In the genomic region with DNA sequence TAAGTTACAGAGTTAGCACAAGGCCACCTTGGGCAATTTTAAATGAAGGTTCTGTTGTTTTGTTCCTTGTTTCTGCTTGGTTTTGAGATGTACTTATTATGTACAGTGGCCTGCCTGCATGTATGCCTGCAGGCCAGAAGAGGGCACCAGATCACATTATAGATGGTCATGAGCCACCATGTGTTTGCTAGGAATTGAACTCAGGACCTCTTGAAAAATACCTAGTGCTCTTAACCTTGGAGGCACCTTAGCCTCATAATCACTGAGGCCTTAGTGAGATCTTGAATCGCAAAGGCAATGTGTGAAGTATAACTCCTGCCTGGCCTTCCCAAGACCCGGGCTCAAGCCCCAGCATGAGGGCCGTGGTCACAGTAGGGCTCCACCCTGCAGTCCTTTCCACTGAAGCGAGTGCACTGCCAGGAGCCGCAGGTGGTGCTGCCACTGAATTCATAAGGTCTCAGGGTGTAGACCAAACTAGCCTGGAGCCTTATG, we compare ENCODE assay signal across 10 mouse cellular contexts. TPM values are rescaled to one million over a fixed set of nuclear protein-coding genes. Genes with fewer than 3 reads are reported as not detected.
A peak's percentile ranks its signal among the peaks of the same experiment; 100 is the strongest.
DNase-seq lines count a peak whose midpoint lies in the region; ATAC-seq and TF ChIP-seq lines count a peak whose summit lies in the region.
"Had no signal": no experiment of that assay in that cellular context is flagged by ENCODE, and none has a peak within 500 bp of the region (broad histone marks: within the 10 kb centered on the region; RNA-seq: fewer than 3 reads in every experiment).

No protein-coding gene starts in this region.

- no peak overlapping the region for H3K4me3 ChIP-seq in layer of hippocampus, adult 2 months
- no peak overlapping the region for H3K4me3 ChIP-seq in G1E (ENCODE audit: low read depth, low read length)
- H3K4me3 ChIP-seq: forebrain, embryonic 10.5 days had no signal

- H3K27ac ChIP-seq in layer of hippocampus, adult 2 months, result no peak overlapping the region
- H3K27ac ChIP-seq: forebrain, embryonic 10.5 days; macrophage had no signal

- no peaks in the 10 kb centered on the region for H3K27me3 ChIP-seq in G1E (ENCODE audit: insufficient read depth, low read length)

- TF ChIP-seq CTCF in layer of hippocampus, adult 2 months (conservative IDR thresholded peaks at IDR 0.05), result peak; percentile 85
- TF ChIP-seq CTCF in G1E (IDR thresholded peaks at IDR 0.05; ENCODE audit: low read depth, low read length), result peak; percentile 29; the same call in 1 of the 2 replicates

- peaks cover 33% of the 10 kb centered on the region for H3K4me1 ChIP-seq in G1E (ENCODE audit: insufficient read depth, low read depth, low read length)

- ATAC-seq in G1E (ENCODE audit: extremely low read depth, insufficient number of reproducible peaks, low FRiP score, poor library complexity, severe bottlenecking), result no peak

- DNase-seq in layer of hippocampus, adult 2 months (ENCODE audit: low spot score in 2 of 2), result no peak
- DNase-seq in layer of hippocampus, postnatal 36 days, result no peak
- DNase-seq in G1E (ENCODE audit: low spot score), result no peak
- DNase-seq in embryo, embryonic 11 days, result peak; percentile 45
- DNase-seq in retina, embryonic 14.5 days (ENCODE audit: low spot score), result peak; percentile 67
- DNase-seq in urinary bladder, postnatal 36 days (ENCODE audit: low spot score in 2 of 2), result no peak
- DNase-seq in ovary, postnatal 36 days (ENCODE audit: low spot score), result no peak
- DNase-seq in layer of hippocampus, adult 11-12 months (ENCODE audit: low spot score), result no peak

- H3K9me3 ChIP-seq in G1E (replicated peaks), result no peaks in the 10 kb centered on the region
- H3K9me3 ChIP-seq: forebrain, embryonic 10.5 days had no signal

- H3K36me3 ChIP-seq in G1E (replicated peaks), result peaks cover 59% of the 10 kb centered on the region

RNA-seq across cellular contexts. Expression of gene Nudt4, which starts 6.6 kb away (rescaled TPM):
- total RNA-seq in layer of hippocampus, adult 2 months (2021), result 10 to 100 TPM; 59.6 to 65.6 TPM
- total RNA-seq in layer of hippocampus, postnatal 36 days (2021), result 10 to 100 TPM; 73.9 to 74.5 TPM
- total RNA-seq in G1E (2014; fragmentation: Nextera tagmentation) (32.8 and 53.5 TPM in 2 replicates), G1E (2017) (38.6 and 42.9 TPM in 2 replicates)
- polyA plus RNA-seq in G1E (2012), result 13.9 and 17.6 TPM in 2 replicates

RNA-seq across cellular contexts. Expression of gene Ube2n, which starts 42.4 kb away (rescaled TPM):
- total RNA-seq in layer of hippocampus, adult 2 months (2021), result 100 to 1,000 TPM; 182 to 188 TPM
- total RNA-seq in layer of hippocampus, postnatal 36 days (2021), result 100 to 1,000 TPM; 192 to 202 TPM
- total RNA-seq in G1E (2014; fragmentation: Nextera tagmentation) (377 and 509 TPM in 2 replicates), G1E (2017) (134 and 148 TPM in 2 replicates)
- polyA plus RNA-seq in G1E (2012), result 47.3 and 56.1 TPM in 2 replicates

RNA-seq across cellular contexts. Expression of gene Mrpl42, which starts 55.6 kb away (rescaled TPM):
- total RNA-seq in layer of hippocampus, adult 2 months (2021), result 10 to 100 TPM; 71.7 to 74.5 TPM
- 10 to 100 TPM; 71.7 to 76.5 TPM for total RNA-seq in layer of hippocampus, postnatal 36 days (2021)
- total RNA-seq in G1E (2014; fragmentation: Nextera tagmentation) (111 and 113 TPM in 2 replicates), G1E (2017) (102 and 109 TPM in 2 replicates)
- 14.5 and 15.4 TPM in 2 replicates for polyA plus RNA-seq in G1E (2012)

Comparison
In these comparisons a context has a peak if more than half of its experiments do, and no peak if none do; other contexts are left out.
1. DNase-seq: peak in embryo, embryonic 11 days (single experiment) and retina, embryonic 14.5 days (single experiment); none in layer of hippocampus, adult 2 months (0 of 2), layer of hippocampus, postnatal 36 days (0 of 2), G1E (single experiment), urinary bladder, postnatal 36 days (0 of 2), ovary, postnatal 36 days (single experiment) and layer of hippocampus, adult 11-12 months (single experiment).